In the genomic region with DNA sequence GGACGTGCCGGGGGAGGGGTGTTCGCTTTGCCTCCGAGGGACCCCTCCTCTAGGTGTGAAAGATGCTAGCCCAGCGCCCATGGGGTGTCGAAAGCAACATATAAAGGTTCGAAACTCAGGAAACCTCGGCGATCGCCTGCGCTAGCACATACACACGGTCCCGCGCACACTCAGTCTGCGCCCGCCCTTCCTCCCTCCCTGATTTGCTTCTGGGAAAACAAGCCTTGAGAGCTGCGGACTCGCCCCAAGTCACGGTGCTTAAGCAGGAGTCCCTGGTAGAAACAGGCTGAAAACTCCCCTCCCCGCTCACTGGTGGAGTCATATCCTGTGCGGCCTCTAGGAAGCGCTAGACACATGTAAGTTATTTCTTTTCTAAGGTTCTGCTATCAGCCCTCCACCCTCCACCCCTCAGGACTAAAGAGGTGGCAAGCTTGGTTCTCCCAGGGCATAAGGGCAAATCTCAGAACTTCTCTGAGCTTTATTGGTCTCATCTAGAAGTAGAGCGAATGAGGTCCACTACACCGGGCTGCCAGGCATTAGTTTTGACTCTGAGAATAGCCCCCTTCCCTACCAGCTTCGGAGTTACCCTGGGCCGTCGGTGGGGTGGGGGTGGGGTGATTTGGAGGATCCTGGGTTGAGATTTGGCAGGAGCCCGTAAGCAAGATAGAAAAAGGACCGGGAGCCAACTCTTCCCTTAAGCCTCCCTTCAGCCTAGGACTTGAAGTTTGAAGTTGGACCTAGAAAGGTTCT, we compare ENCODE assay signal across 8 mouse cellular contexts. TPM values are rescaled to one million over a fixed set of nuclear protein-coding genes. Genes with fewer than 3 reads are reported as not detected.
DNase-seq lines count a peak whose midpoint lies in the region; ATAC-seq and TF ChIP-seq lines count a peak whose summit lies in the region.

No protein-coding gene starts in this region.

- under 1% methylated on average over 29 of the region's 29 CpGs for WGBS in forebrain, embryonic 14.5 days
- under 1% methylated on average over 29 of the region's 29 CpGs for WGBS in large intestine, adult 2 months
- under 1% methylated on average over 29 of the region's 29 CpGs for WGBS in liver, embryonic 16.5 days (ENCODE audit: insufficient replicate concordance)
- WGBS in neural tube, embryonic 12.5 days = under 1% methylated on average over 29 of the region's 29 CpGs
- under 1% methylated on average over 29 of the region's 29 CpGs for WGBS in stomach, postnatal 0 days

- ATAC-seq in forebrain, embryonic 14.5 days = peak; percentile 51
- peak; percentile 34 for ATAC-seq in liver, embryonic 16.5 days (ENCODE audit: low read depth)
- ATAC-seq in neural tube, embryonic 12.5 days (ENCODE audit: low FRiP score, low read depth) = peak; percentile 52
- ATAC-seq in stomach, postnatal 0 days (ENCODE audit: low FRiP score, low TSS enrichment) = peak; percentile 80

- peak overlapping the region; percentile 76 for H3K9ac ChIP-seq in forebrain, embryonic 14.5 days (ENCODE audit: low read length)
- H3K9ac ChIP-seq in liver, embryonic 16.5 days (ENCODE audit: low read depth, low read length) = peak overlapping the region; percentile 73
- H3K9ac ChIP-seq in neural tube, embryonic 12.5 days = peak overlapping the region; percentile 76
- H3K9ac ChIP-seq in stomach, postnatal 0 days (ENCODE audit: low read length) = peak overlapping the region; percentile 90

- TF ChIP-seq CTCF in stomach, postnatal 0 days (IDR thresholded peaks at IDR 0.05; ENCODE audit: low read depth) = peak; percentile 91

- intact Hi-C loops in heart, postnatal 14 days (cut with DNase I) = loop anchor here (2.0 to 10.0 kb wide), 5 partner anchors 100 to 582 kb away; no protein-coding TSS in a partner anchor

- DNase-seq in ES-CJ7 (ENCODE audit: low read depth, low spot score) = peak; percentile 95
- peak; percentile 90 for DNase-seq in cerebellum, adult 11 months
- peak; percentile 96 for DNase-seq in forebrain, embryonic 14.5 days (ENCODE audit: low spot score)
- DNase-seq in heart, postnatal 14 days = peak; percentile 90
- peak; percentile 97 for DNase-seq in large intestine, adult 2 months (ENCODE audit: low read depth, low spot score)
- peak; percentile 95 for DNase-seq in stomach, postnatal 0 days (ENCODE audit: low spot score)

- H3K4me2 ChIP-seq in forebrain, embryonic 14.5 days (ENCODE audit: low read length) = peak overlapping the region; percentile 81
- H3K4me2 ChIP-seq in liver, embryonic 16.5 days (ENCODE audit: low read depth, low read length) = peak overlapping the region; percentile 64
- peak overlapping the region; percentile 92 for H3K4me2 ChIP-seq in neural tube, embryonic 12.5 days (replicated peaks)
- H3K4me2 ChIP-seq in stomach, postnatal 0 days (replicated peaks; ENCODE audit: low read depth) = peak overlapping the region; percentile 86

- TF ChIP-seq EP300 in stomach, postnatal 0 days (optimal IDR thresholded peaks at IDR 0.05) = peak; percentile 18

- H3K4me1 ChIP-seq in forebrain, embryonic 14.5 days (ENCODE audit: control insufficient read depth, insufficient read depth, low read length) = peaks cover 20% of the 10 kb centered on the region
- H3K4me1 ChIP-seq in liver, embryonic 16.5 days (ENCODE audit: control insufficient read depth, low read depth, low read length) = peaks cover 5% of the 10 kb centered on the region; the same call in 1 of the 2 replicates
- H3K4me1 ChIP-seq in neural tube, embryonic 12.5 days = peaks cover 24% of the 10 kb centered on the region
- peaks cover 4% of the 10 kb centered on the region; the same call in 1 of the 2 replicates for H3K4me1 ChIP-seq in stomach, postnatal 0 days (replicated peaks; ENCODE audit: control insufficient read depth, insufficient read depth)

- H3K27me3 ChIP-seq in forebrain, embryonic 14.5 days (replicated peaks; ENCODE audit: control insufficient read depth, insufficient read depth, low read length) = no peaks in the 10 kb centered on the region
- peaks cover 43% of the 10 kb centered on the region for H3K27me3 ChIP-seq in liver, embryonic 16.5 days (ENCODE audit: control insufficient read depth, insufficient read depth, low read depth, low read length)
- no peaks in the 10 kb centered on the region for H3K27me3 ChIP-seq in neural tube, embryonic 12.5 days (replicated peaks)
- H3K27me3 ChIP-seq in stomach, postnatal 0 days (ENCODE audit: control insufficient read depth, insufficient read depth, low read length) = no peaks in the 10 kb centered on the region

- H3K9me3 ChIP-seq in forebrain, embryonic 14.5 days (replicated peaks; ENCODE audit: control insufficient read depth, low read length) = no peaks in the 10 kb centered on the region
- H3K9me3 ChIP-seq in liver, embryonic 16.5 days (replicated peaks; ENCODE audit: control insufficient read depth, low read length) = no peaks in the 10 kb centered on the region
- H3K9me3 ChIP-seq in neural tube, embryonic 12.5 days = no peaks in the 10 kb centered on the region
- no peaks in the 10 kb centered on the region for H3K9me3 ChIP-seq in stomach, postnatal 0 days (ENCODE audit: control insufficient read depth, low read length)

- H3K36me3 ChIP-seq in forebrain, embryonic 14.5 days (ENCODE audit: control insufficient read depth, insufficient read depth, low read length) = no peaks in the 10 kb centered on the region
- H3K36me3 ChIP-seq in liver, embryonic 16.5 days (ENCODE audit: control insufficient read depth, insufficient read depth) = no peaks in the 10 kb centered on the region
- no peaks in the 10 kb centered on the region for H3K36me3 ChIP-seq in neural tube, embryonic 12.5 days
- H3K36me3 ChIP-seq in stomach, postnatal 0 days (ENCODE audit: control insufficient read depth, insufficient read depth, low read length) = no peaks in the 10 kb centered on the region

- H3K27ac ChIP-seq in forebrain, embryonic 14.5 days (ENCODE audit: low read depth, low read length) = peak overlapping the region; percentile 98
- H3K27ac ChIP-seq in liver, embryonic 16.5 days (ENCODE audit: low read length) = peak overlapping the region; percentile 89
- H3K27ac ChIP-seq in neural tube, embryonic 12.5 days = peak overlapping the region; percentile 94
- peak overlapping the region; percentile 100 for H3K27ac ChIP-seq in stomach, postnatal 0 days (replicated peaks)

- peak overlapping the region; percentile 76 for H3K4me3 ChIP-seq in forebrain, embryonic 14.5 days (ENCODE audit: low read depth, low read length)
- peak overlapping the region; percentile 66 for H3K4me3 ChIP-seq in liver, embryonic 16.5 days (ENCODE audit: low read depth, low read length)
- peak overlapping the region; percentile 76 for H3K4me3 ChIP-seq in neural tube, embryonic 12.5 days
- peak overlapping the region; percentile 90 for H3K4me3 ChIP-seq in stomach, postnatal 0 days (ENCODE audit: low read depth, low read length)

RNA-seq across cellular contexts. Expression of gene Jun, which starts 1.2 kb away (rescaled TPM):
- 36.0 and 36.4 TPM in 2 replicates for polyA plus RNA-seq in forebrain, embryonic 14.5 days (2014; fragmentation: Nextera tagmentation; extraction: Ambion mirVana)
- total RNA-seq in heart, postnatal 14 days (2021) = 10 to 100 TPM; 58.3 to 72.6 TPM
- 25.1 and 42.8 TPM in 2 replicates for polyA plus RNA-seq in large intestine, adult 2 months (2012; rRNA removed)
- 4.5 and 5.5 TPM in 2 replicates for polyA plus RNA-seq in liver, embryonic 16.5 days (2015; fragmentation: Nextera tagmentation; extraction: Ambion mirVana)
- 104 and 109 TPM in 2 replicates for polyA plus RNA-seq in neural tube, embryonic 12.5 days (2016; fragmentation: Nextera tagmentation; extraction: Ambion mirVana)
- polyA plus RNA-seq in stomach, postnatal 0 days (2015; fragmentation: Nextera tagmentation; extraction: Ambion mirVana) = 80.2 and 88.9 TPM in 2 replicates

Comparison
In these comparisons a context has a peak if more than half of its experiments do, and no peak if none do; other contexts are left out.
1. Peak in every context shown above with its lines: DNase-seq, ATAC-seq, H3K4me3 ChIP-seq and H3K27ac ChIP-seq.